Mouse (Mus musculus) stomach, postnatal 0 days (tissue): ENCODE measurements around the gene Psmd11. TPM values are rescaled to one million over a fixed set of nuclear protein-coding genes. Genes with fewer than 3 reads are reported as not detected.

ENCODE experiments used
- ATAC-seq: fragments of 200-750 bp; cut with Nextera tagmentation; 2 replicates; pipeline ENCODE4 v1.8.0; 2017; ENCODE audit not compliant: low FRiP score, low TSS enrichment
- DNase-seq: peaks from one replicate; pipeline ENCODE4 v3.0.0-alpha.2; 2016; ENCODE audit warnings: low spot score
- H3K27ac ChIP-seq: fragments of 300-500 bp; sonication (generic); replicated peaks from 2 replicates; pipeline ENCODE4 v1.5.1; 2014; ENCODE audit warnings: mild to moderate bottlenecking, control low read depth
- H3K27me3 ChIP-seq: fragments of 300-500 bp; sonication (generic); 2 replicates; pipeline ENCODE4 v1.6.1; 2014; ENCODE audit warnings: low read length; ENCODE audit not compliant: control insufficient read depth, insufficient read depth
- H3K36me3 ChIP-seq: fragments of 300-500 bp; sonication (generic); 2 replicates; pipeline ENCODE4 v1.6.1; 2014; ENCODE audit warnings: low read length, mixed read lengths; ENCODE audit not compliant: control insufficient read depth, insufficient read depth
- H3K4me1 ChIP-seq: fragments of 300-500 bp; sonication (generic); replicated peaks from 2 replicates; pipeline ENCODE4 v1.6.1; 2014; ENCODE audit warnings: antibody characterized with exemption; ENCODE audit not compliant: control insufficient read depth, insufficient read depth
- H3K4me2 ChIP-seq: fragments of 300-500 bp; sonication (generic); replicated peaks from 2 replicates; pipeline ENCODE4 v1.6.1; 2014; ENCODE audit warnings: low read depth, mild to moderate bottlenecking, control low read depth, moderate library complexity
- H3K4me3 ChIP-seq: fragments of 300-500 bp; sonication (generic); 2 replicates; pipeline ENCODE4 v1.5.1; 2014; ENCODE audit warnings: low read depth, low read length, control low read depth
- H3K9ac ChIP-seq: fragments of 300-500 bp; sonication (generic); 2 replicates; pipeline ENCODE4 v1.6.1; 2014; ENCODE audit warnings: mild to moderate bottlenecking, low read length, control low read depth, mixed read lengths
- H3K9me3 ChIP-seq: fragments of 300-500 bp; sonication (generic); 2 replicates; pipeline ENCODE4 v1.6.1; 2016; ENCODE audit warnings: low read length; ENCODE audit not compliant: control insufficient read depth
- CTCF ChIP-seq: IDR thresholded peaks from 2 replicates; pipeline ENCODE4 v1.5.1; 2016; ENCODE audit warnings: antibody characterized with exemption, low read depth, mild to moderate bottlenecking, moderate library complexity
- EP300 ChIP-seq: optimal IDR thresholded peaks from 2 replicates; pipeline ENCODE3; 2016; ENCODE audit warnings: antibody characterized with exemption
- WGBS: fragments of 180-500 bp; shearing (Covaris S2); extraction: QIAGEN DNeasy Blood & Tissue Kit; methylation state at CpG from one replicate; pipeline ENCODE4 v1.1.7; 2014; 5-methylcytosine and 5-hydroxymethylcytosine counted together
- polyA plus RNA-seq: library from polyadenylated mRNA; unstranded; fragments of >200 nt; fragmentation: Nextera tagmentation; extraction: Ambion mirVana; gene quantifications from 2 replicates; pipeline ENCODE4 v1.2.1, GENCODE M21; 2015

The Psmd11 gene
- polyA plus RNA-seq, 1 experiment from 2014 or later = 189 TPM

DNA sequence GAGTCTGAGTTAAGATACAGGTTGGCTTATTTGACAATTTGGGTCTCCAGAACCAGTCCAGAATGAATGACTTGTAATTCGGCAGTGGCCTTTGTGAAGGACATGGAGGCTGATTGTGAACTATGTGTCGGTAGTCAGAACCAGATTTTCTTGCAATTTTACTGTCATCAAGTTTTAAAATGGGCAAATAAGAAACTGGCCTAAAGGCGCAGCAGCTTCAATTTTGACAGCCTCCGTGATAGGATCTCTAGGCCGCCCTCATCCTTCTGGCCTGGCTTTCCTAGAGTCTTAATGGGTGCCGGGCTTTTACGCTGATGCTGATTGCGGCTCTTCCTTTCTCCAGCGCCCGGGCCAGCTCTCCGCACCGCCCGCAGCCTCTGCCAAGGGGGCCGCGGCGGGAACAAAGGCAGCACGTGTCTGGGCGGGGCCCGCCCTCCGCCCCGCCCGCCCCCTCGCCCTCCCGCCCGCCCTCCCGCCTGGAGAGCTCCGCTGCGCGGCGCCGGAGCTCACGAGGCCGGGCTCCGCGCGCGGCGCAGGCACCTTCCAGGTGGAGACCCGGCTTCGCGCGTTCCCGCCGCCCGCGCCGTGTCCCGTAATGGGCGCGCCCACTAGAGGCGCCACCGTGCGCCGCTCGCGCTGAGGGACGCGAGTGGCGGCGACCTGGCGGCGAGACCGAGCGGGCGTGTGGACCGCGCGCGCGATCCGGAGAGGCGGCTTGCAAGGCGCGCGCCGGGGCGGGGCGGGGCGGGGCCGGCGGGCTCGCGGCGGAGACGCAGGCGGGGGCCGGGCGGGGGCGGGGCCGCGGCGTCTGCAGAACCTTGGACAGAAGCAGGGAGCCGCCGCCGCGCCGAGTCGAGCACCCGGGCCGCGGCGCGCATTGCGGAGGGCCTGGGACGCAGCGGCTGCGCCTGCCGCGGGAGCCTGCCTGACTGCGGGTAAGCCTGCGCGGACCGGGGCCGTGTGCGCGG, 48.1 kb downstream of the Psmd11 start, which contains the start of gene Cdk5r1:
Cdk5r1 (plus strand) TSS at position 802 of the 968 bp plus-strand sequence.
- TF ChIP-seq CTCF (peak; percentile 64), EP300 (no peak)
- H3K27ac ChIP-seq = peak within 1 kb of the TSS; percentile 69

DNA sequence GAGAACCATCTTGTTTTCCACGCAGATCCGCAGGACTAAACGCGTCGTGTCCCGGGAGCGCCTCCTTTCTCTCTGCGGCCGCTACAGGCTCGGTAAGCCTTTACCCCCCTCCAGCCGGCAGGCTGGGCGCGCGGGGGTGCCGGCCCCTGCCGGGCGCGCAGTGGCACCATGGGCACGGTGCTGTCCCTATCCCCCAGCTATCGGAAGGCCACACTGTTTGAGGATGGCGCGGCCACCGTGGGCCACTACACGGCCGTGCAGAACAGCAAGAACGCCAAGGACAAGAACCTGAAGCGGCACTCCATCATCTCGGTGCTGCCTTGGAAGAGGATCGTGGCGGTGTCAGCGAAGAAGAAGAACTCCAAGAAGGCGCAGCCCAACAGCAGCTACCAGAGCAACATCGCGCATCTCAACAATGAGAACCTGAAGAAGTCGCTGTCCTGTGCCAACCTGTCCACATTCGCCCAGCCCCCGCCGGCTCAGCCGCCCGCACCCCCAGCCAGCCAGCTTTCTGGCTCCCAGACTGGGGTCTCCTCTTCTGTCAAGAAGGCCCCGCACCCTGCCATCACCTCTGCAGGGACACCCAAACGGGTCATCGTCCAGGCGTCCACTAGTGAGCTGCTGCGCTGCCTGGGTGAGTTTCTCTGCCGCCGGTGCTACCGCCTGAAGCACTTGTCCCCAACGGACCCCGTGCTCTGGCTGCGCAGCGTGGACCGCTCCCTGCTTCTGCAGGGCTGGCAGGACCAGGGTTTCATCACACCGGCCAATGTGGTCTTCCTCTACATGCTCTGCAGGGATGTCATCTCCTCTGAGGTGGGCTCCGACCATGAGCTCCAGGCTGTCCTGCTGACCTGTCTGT, 49.2 kb downstream of the Psmd11 start:
- H3K9ac ChIP-seq = peak overlapping the region; percentile 56
- no peaks in the 10 kb centered on the region for H3K36me3 ChIP-seq
- 15% methylated on average over 55 of the region's 55 CpGs for WGBS
- DNase-seq = no peak
- H3K27ac ChIP-seq = peak overlapping the region; percentile 69
- peaks cover 5% of the 10 kb centered on the region; the same call in 1 of the 2 replicates for H3K4me1 ChIP-seq
- TF ChIP-seq EP300 (no peak), CTCF (no peak)
- peak overlapping the region; percentile 67 for H3K4me3 ChIP-seq
- H3K9me3 ChIP-seq = no peaks in the 10 kb centered on the region
- peak overlapping the region; percentile 99 for H3K4me2 ChIP-seq
- peak; percentile 11; the same call in 1 of the 2 replicates for ATAC-seq
- no peaks in the 10 kb centered on the region for H3K27me3 ChIP-seq

More for the DNA sequence above, 48.1 kb downstream of the Psmd11 start, which contains the start of gene Cdk5r1:
- Histone ChIP-seq H3K9ac (peak within 1 kb of the TSS; percentile 56), H3K4me3 (peak within 1 kb of the TSS; percentile 67), H3K4me2 (peak within 1 kb of the TSS; percentile 99), H3K9me3 (no peaks in the 10 kb centered on the region), H3K27me3 (no peaks in the 10 kb centered on the region), H3K36me3 (0 out of 2 replicates have a peak, but pooled peaks cover 2% of the 10 kb centered on the region), H3K4me1 (peaks cover 5% of the 10 kb centered on the region; the same call in 1 of the 2 replicates)
- 2% methylated on average over 52 of the region's 116 CpGs for WGBS
- ATAC-seq = peak; percentile 94
- peak; percentile 94 for DNase-seq

DNA sequence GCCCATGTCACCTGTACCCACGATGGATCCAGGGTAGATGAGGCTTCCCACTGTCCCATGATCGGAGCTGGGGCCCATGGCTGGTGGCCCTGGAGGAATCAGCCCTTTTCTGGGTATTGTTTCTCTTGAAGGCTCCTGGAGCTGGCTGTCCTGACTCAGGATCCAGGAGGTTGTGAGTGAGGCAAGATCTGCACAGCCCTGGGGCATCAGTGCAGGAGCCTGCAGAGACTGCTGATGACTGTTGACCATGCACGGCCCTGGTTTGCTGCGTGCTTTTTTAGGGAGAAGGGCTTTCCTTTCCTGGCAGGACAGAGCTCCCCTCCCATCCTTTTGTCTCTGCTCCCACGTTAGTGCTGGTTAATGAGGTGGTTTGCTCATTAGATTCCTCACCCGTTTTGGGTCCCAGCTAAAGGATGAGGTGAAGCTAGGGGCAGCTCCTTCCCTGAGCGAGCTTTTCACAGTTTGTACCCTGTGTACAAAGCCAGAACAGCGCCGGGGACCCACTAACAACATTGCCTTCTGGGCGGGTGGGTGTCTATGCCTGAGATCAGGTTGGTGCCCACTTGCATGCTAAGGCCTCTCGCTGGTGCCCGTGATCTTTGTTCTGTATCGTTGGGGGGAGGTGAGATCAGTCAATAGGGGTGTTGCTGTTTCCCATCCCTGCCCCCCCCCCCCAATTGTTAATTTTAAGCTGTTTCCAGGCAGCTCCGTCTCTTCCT, 50.4 kb downstream of the Psmd11 start:
- Histone ChIP-seq H3K4me1 (peaks cover 5% of the 10 kb centered on the region; the same call in 1 of the 2 replicates), H3K36me3 (no peaks in the 10 kb centered on the region), H3K4me2 (no peak overlapping the region), H3K9ac (no peak overlapping the region), H3K27ac (no peak overlapping the region), H3K27me3 (no peaks in the 10 kb centered on the region), H3K9me3 (no peaks in the 10 kb centered on the region), H3K4me3 (no peak overlapping the region)
- no peak for DNase-seq
- TF ChIP-seq EP300 (no peak), CTCF (no peak)
- 80% methylated on average over 14 of the region's 14 CpGs for WGBS
- no peak for ATAC-seq

DNA sequence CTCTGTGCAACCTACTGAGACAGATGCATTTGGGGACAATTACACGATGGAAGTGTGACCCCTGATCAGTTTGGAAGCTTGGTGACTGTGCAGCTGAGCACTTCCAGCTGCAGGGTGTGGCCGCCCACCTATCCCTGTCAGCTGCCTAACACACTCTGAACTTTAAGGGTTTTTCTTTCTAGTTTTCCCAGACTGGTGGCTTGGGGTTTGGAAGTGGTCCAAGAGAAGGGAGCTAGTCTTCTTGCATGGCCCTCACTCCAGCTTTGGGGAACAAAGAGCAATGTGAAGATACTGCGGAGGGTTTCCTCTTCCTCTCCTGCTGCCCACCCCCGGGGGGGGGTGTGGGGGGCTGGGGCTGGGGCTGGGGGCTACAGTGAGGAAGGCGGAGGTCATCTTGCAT, 51.0 kb downstream of the Psmd11 start:
- Histone ChIP-seq H3K27me3 (no peaks in the 10 kb centered on the region), H3K4me3 (no peak overlapping the region), H3K4me2 (no peak overlapping the region), H3K27ac (no peak overlapping the region), H3K4me1 (peaks cover 5% of the 10 kb centered on the region; the same call in 1 of the 2 replicates), H3K9ac (no peak overlapping the region), H3K36me3 (no peaks in the 10 kb centered on the region), H3K9me3 (no peaks in the 10 kb centered on the region)
- 74% methylated on average over 4 of the region's 5 CpGs for WGBS
- DNase-seq (no peak), ATAC-seq (no peak)
- TF ChIP-seq CTCF (no peak), EP300 (no peak)
